Mouse (Mus musculus): Measurements from ENCODE around the gene Aipl1. TPM values are rescaled to one million over a fixed set of nuclear protein-coding genes. Genes with fewer than 3 reads are reported as not detected.

The Aipl1 gene
- polyA plus RNA-seq (2014; fragmentation: Nextera tagmentation; extraction: Ambion mirVana), result 0.11 and 0.42 TPM in 2 replicates

DNA sequence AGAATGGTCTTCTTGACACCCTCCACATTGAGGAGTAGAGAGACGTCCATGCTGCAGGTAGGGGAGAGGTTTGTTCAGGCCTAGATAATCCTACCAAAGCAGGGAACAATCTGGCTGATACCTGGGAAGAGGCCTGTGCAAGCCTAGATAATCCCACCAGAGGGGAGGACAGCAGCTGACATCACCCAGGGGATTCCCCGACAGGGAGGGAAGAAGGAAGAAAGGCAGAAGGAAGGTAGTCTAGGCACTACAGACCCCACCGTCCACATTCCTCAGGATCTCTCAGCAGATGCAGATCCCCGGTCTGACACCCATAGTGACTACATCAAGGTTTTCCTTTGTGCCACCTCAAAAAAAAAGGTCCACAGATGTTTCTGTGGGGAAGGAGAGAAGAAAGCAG, at the start of gene Aipl1:
TSS of gene Aipl1 (minus strand) at position 101 of the 400 bp plus-strand sequence.
- Histone ChIP-seq H3K4me2 (ENCODE audit: low read depth, low read length) (no peak within 1 kb of the TSS), H3K27me3 (replicated peaks; ENCODE audit: control insufficient read depth, insufficient read depth, low read length) (no peaks in the 10 kb centered on the region), H3K4me1 (ENCODE audit: control insufficient read depth, insufficient read depth, low read length) (no peaks in the 10 kb centered on the region), H3K9ac (ENCODE audit: low read depth, low read length) (no peak within 1 kb of the TSS), H3K36me3 (ENCODE audit: control insufficient read depth, insufficient read depth, low read length) (no peaks in the 10 kb centered on the region), H3K4me3 (ENCODE audit: low read depth, low read length) (no peak within 1 kb of the TSS), H3K9me3 (ENCODE audit: control insufficient read depth, low read length) (no peaks in the 10 kb centered on the region), H3K27ac (replicated peaks; ENCODE audit: low read depth, low read length) (no peak within 1 kb of the TSS)
- no peak for DNase-seq (ENCODE audit: low spot score)
- 51% methylated on average over 4 of the region's 4 CpGs for WGBS
- ATAC-seq (ENCODE audit: low read depth), result no peak; the same call in 1 of the 2 replicates

DNA sequence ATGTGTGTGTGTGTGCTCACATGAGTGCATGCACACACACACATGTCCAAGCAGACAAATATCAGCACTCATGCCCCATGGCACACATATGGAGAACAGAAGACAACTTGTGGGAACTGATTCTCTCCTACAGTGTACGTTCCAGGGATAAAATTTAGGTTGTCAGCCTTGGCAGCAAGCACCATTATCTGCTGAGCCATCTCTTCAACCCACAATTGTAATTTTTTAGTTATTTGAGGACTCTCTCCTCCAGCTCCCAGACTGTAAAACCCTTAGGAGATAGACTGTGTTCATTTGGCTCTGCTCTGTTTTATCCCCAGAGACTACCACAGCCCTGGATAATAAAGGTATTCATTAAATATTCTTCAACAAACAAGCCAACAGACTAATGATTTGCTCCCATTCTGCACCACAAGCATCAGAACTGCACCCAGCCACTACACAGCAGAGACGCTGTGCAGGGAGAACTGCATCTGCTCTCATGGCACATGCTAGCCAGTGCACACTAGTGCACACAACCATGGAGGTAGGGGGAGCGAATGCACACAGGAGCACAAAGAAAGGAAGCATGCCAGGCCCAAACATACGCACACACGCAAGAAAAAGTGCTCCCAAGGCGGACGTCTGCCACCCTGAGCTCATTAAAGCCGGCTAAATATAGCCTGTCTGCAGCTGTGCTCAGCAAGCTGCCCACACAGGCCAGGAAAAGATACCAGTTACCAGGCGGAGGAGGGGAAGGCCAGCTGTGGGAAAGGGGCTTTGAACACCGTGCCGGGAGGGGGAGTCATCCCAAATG, 49.1 kb upstream of the Aipl1 start:
- peaks cover 14% of the 10 kb centered on the region for H3K4me1 ChIP-seq (ENCODE audit: control insufficient read depth, insufficient read depth, low read length)
- H3K9ac ChIP-seq (ENCODE audit: low read depth, low read length), result peak overlapping the region; percentile 15; the same call in 1 of the 2 replicates
- H3K4me3 ChIP-seq (ENCODE audit: low read depth, low read length), result no peak overlapping the region
- WGBS, result 24% methylated on average over 11 of the region's 11 CpGs
- H3K4me2 ChIP-seq (ENCODE audit: low read depth, low read length), result no peak overlapping the region
- DNase-seq (ENCODE audit: low spot score) (peak; percentile 84), ATAC-seq (ENCODE audit: low read depth) (peak; percentile 91)
- H3K27me3 ChIP-seq (replicated peaks; ENCODE audit: control insufficient read depth, insufficient read depth, low read length), result no peaks in the 10 kb centered on the region
- H3K36me3 ChIP-seq (ENCODE audit: control insufficient read depth, insufficient read depth, low read length), result no peaks in the 10 kb centered on the region
- H3K9me3 ChIP-seq (ENCODE audit: control insufficient read depth, low read length), result no peaks in the 10 kb centered on the region
- peak overlapping the region; percentile 71 for H3K27ac ChIP-seq (replicated peaks; ENCODE audit: low read depth, low read length)

DNA sequence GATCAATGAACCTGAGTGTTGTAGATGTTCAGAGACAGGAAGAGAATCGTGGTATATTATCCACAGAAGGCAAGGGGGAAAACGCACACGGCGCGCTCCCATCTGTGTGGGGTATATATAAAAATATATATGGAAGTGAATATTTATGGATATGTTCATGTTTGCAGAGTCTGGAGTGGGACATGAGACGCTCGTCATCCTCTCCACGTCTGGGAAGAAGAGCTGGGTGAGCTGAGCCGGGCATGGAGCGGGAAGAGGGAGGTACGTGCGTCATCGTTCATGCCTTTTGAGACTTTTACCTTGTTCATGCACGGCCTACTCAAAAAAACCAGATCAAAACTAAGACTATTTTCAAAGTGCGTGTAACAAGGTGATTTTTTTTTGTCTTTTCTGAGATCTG, 47.0 kb upstream of the Aipl1 start:
- no peak for DNase-seq (ENCODE audit: low spot score)
- H3K4me3 ChIP-seq (ENCODE audit: low read depth, low read length), result no peak overlapping the region
- H3K27me3 ChIP-seq (replicated peaks; ENCODE audit: control insufficient read depth, insufficient read depth, low read length), result no peaks in the 10 kb centered on the region
- no peaks in the 10 kb centered on the region for H3K36me3 ChIP-seq (ENCODE audit: control insufficient read depth, insufficient read depth, low read length)
- H3K4me2 ChIP-seq (ENCODE audit: low read depth, low read length), result no peak overlapping the region
- H3K27ac ChIP-seq (replicated peaks; ENCODE audit: low read depth, low read length), result no peak overlapping the region
- no peak for ATAC-seq (ENCODE audit: low read depth)
- WGBS, result 97% methylated on average over 15 of the region's 15 CpGs
- peaks cover 14% of the 10 kb centered on the region for H3K4me1 ChIP-seq (ENCODE audit: control insufficient read depth, insufficient read depth, low read length)
- no peaks in the 10 kb centered on the region for H3K9me3 ChIP-seq (ENCODE audit: control insufficient read depth, low read length)
- H3K9ac ChIP-seq (ENCODE audit: low read depth, low read length), result no peak overlapping the region

DNA sequence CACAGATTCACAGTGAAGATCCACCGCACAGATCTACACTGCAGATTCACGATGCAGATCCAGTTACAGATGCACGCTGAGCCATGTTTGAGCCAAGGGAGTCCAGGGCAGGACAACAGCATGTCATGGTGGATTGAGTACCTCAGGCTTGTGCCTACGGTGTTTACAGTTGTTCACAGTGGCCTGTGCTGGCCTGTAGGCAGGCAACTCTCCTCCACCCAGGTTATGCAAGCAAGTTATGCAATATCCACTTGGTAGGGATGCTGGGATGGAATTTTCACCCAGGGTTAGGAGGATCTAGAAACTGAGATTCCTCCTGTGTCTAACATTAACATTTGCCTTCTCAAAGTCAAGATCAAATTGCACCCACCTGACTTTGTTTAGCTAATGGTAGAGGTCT, 45.3 kb upstream of the Aipl1 start:
- Histone ChIP-seq H3K4me1 (ENCODE audit: control insufficient read depth, insufficient read depth, low read length) (peaks cover 14% of the 10 kb centered on the region), H3K9ac (ENCODE audit: low read depth, low read length) (no peak overlapping the region), H3K4me2 (ENCODE audit: low read depth, low read length) (no peak overlapping the region), H3K4me3 (ENCODE audit: low read depth, low read length) (no peak overlapping the region), H3K36me3 (ENCODE audit: control insufficient read depth, insufficient read depth, low read length) (no peaks in the 10 kb centered on the region), H3K27me3 (replicated peaks; ENCODE audit: control insufficient read depth, insufficient read depth, low read length) (no peaks in the 10 kb centered on the region), H3K9me3 (ENCODE audit: control insufficient read depth, low read length) (no peaks in the 10 kb centered on the region), H3K27ac (replicated peaks; ENCODE audit: low read depth, low read length) (no peak overlapping the region)
- WGBS, result 83% methylated on average over 4 of the region's 4 CpGs
- ATAC-seq (ENCODE audit: low read depth) (no peak), DNase-seq (ENCODE audit: low spot score) (no peak)

DNA sequence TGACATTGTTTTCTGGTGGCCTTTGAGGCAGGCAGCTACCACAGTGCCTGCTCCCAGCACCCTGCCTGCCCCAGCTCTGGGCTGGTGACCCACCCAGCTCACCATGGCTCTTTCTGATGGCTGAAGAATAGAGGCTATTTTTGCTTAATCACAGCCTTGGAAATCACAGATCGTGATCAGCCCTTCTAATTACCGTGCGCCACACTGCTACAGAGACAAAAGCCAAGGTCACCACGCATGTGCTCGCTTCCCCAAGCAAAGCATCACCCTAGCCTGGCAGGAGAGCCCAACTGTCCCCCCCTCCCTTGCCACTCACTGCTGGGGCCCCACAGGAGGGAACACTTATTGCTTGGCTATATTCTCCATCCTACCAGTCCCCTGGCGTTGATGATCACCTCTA, 43.2 kb upstream of the Aipl1 start:
- DNase-seq (ENCODE audit: low spot score), result no peak
- Histone ChIP-seq H3K27me3 (replicated peaks; ENCODE audit: control insufficient read depth, insufficient read depth, low read length) (no peaks in the 10 kb centered on the region), H3K9ac (ENCODE audit: low read depth, low read length) (no peak overlapping the region), H3K9me3 (ENCODE audit: control insufficient read depth, low read length) (no peaks in the 10 kb centered on the region), H3K4me2 (ENCODE audit: low read depth, low read length) (no peak overlapping the region), H3K27ac (replicated peaks; ENCODE audit: low read depth, low read length) (no peak overlapping the region), H3K4me1 (ENCODE audit: control insufficient read depth, insufficient read depth, low read length) (no peaks in the 10 kb centered on the region), H3K4me3 (ENCODE audit: low read depth, low read length) (no peak overlapping the region), H3K36me3 (ENCODE audit: control insufficient read depth, insufficient read depth, low read length) (no peaks in the 10 kb centered on the region)
- no peak for ATAC-seq (ENCODE audit: low read depth)
- 81% methylated on average over 6 of the region's 6 CpGs for WGBS

DNA sequence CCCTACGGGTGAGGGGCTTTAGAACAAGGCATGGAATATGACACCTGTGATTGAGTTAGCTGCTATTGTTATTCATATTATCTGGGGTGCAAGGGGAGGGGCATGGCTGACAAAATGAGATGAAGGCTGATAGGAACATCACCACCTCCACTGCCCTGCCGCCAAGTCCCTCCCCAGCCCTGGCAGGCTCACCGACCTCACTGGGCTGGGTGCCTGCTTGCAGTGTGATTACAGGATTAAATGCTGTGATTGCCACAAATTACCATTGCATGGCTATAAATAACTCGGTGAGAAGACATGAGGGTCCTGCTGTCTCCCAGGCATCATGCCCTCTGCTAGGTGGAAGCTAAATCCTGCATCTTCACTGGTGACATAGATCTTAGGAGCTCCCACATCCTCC, 41.3 kb upstream of the Aipl1 start:
- Histone ChIP-seq H3K4me1 (ENCODE audit: control insufficient read depth, insufficient read depth, low read length) (no peaks in the 10 kb centered on the region), H3K4me2 (ENCODE audit: low read depth, low read length) (no peak overlapping the region), H3K27me3 (replicated peaks; ENCODE audit: control insufficient read depth, insufficient read depth, low read length) (no peaks in the 10 kb centered on the region), H3K36me3 (ENCODE audit: control insufficient read depth, insufficient read depth, low read length) (no peaks in the 10 kb centered on the region), H3K9ac (ENCODE audit: low read depth, low read length) (no peak overlapping the region), H3K4me3 (ENCODE audit: low read depth, low read length) (no peak overlapping the region), H3K9me3 (ENCODE audit: control insufficient read depth, low read length) (no peaks in the 10 kb centered on the region), H3K27ac (replicated peaks; ENCODE audit: low read depth, low read length) (no peak overlapping the region)
- WGBS, result 38% methylated on average over 4 of the region's 4 CpGs
- no peak for DNase-seq (ENCODE audit: low spot score)
- ATAC-seq (ENCODE audit: low read depth), result no peak

DNA sequence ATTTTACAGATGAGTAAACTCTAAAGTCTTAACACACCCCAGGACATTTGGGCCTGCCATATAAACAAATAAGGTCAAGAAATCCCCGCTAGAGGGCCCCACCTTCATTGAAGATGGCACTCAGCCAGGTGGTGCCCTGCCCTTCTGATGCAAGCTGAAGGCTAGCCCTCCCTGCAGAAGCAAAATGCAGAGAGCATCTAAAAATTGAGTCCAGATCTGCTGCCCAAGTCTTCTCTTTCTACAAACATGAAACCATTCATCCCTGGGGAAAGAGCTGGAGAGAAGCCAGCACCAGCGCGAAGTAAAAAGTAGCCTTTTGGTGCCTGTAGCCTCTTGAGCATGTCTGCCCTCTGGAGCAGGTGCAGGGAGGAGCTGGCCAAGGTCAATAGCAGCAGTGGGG, 40.7 kb upstream of the Aipl1 start:
- no peaks in the 10 kb centered on the region for H3K4me1 ChIP-seq (ENCODE audit: control insufficient read depth, insufficient read depth, low read length)
- no peaks in the 10 kb centered on the region for H3K27me3 ChIP-seq (replicated peaks; ENCODE audit: control insufficient read depth, insufficient read depth, low read length)
- H3K4me2 ChIP-seq (ENCODE audit: low read depth, low read length), result no peak overlapping the region
- no peak for ATAC-seq (ENCODE audit: low read depth)
- H3K4me3 ChIP-seq (ENCODE audit: low read depth, low read length), result no peak overlapping the region
- WGBS, result 36% methylated on average over 3 of the region's 3 CpGs
- no peak for DNase-seq (ENCODE audit: low spot score)
- no peak overlapping the region for H3K27ac ChIP-seq (replicated peaks; ENCODE audit: low read depth, low read length)
- H3K36me3 ChIP-seq (ENCODE audit: control insufficient read depth, insufficient read depth, low read length), result no peaks in the 10 kb centered on the region
- no peaks in the 10 kb centered on the region for H3K9me3 ChIP-seq (ENCODE audit: control insufficient read depth, low read length)
- no peak overlapping the region for H3K9ac ChIP-seq (ENCODE audit: low read depth, low read length)

DNA sequence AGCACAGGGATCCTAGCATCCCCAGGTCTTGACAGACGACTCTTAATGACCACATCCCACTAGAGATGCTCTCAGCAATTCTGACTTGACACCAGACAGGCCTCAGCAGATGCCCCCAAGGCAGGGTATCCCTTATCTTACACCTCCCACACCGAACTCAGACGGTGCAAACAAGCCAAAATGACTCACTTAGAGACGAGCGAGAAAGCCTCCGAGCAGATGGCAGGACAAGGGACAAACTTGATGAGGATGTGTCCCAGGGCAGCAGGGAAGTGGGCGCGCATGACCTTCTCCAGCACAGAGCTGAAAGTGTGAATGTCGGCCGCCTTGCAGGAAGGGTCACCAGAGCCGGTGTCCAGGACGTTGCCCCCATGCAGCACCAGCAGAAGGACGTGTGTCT, 36.9 kb upstream of the Aipl1 start:
- no peaks in the 10 kb centered on the region for H3K4me1 ChIP-seq (ENCODE audit: control insufficient read depth, insufficient read depth, low read length)
- no peak overlapping the region for H3K4me3 ChIP-seq (ENCODE audit: low read depth, low read length)
- H3K9me3 ChIP-seq (ENCODE audit: control insufficient read depth, low read length), result no peaks in the 10 kb centered on the region
- no peaks in the 10 kb centered on the region for H3K36me3 ChIP-seq (ENCODE audit: control insufficient read depth, insufficient read depth, low read length)
- no peaks in the 10 kb centered on the region for H3K27me3 ChIP-seq (replicated peaks; ENCODE audit: control insufficient read depth, insufficient read depth, low read length)
- no peak overlapping the region for H3K27ac ChIP-seq (replicated peaks; ENCODE audit: low read depth, low read length)
- ATAC-seq (ENCODE audit: low read depth), result no peak
- WGBS, result 83% methylated on average over 13 of the region's 13 CpGs
- no peak for DNase-seq (ENCODE audit: low spot score)
- H3K4me2 ChIP-seq (ENCODE audit: low read depth, low read length), result no peak overlapping the region
- no peak overlapping the region for H3K9ac ChIP-seq (ENCODE audit: low read depth, low read length)

DNA sequence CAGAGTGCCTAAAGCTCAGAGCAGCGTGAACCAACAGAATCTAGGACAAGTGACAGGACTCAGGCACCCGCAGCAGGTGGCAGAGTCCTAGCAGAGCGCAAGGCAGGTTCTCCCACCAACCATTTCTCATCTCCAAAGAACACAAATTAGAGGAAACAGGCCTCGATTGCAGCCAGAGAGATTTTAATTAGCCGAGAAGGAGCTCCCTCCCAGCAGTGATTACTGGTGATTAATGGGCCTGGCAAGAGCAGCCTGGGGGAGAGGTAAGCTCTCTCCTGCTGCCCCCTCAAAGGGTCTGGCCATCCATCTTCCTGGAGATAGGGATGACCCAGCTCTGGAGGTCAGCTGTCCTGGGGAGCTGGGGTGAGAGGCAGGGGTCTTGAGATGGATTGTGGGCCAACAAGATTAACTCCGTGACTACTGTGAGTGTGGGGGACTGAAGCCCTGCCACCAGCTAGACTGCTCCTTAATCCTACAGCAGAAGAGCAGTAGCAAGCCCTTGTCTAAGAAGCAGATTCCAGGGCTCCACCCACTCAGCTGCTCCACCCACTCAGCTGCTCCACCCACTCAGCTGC, 35.1 kb upstream of the Aipl1 start:
- Histone ChIP-seq H3K27me3 (replicated peaks; ENCODE audit: control insufficient read depth, insufficient read depth, low read length) (no peaks in the 10 kb centered on the region), H3K4me3 (ENCODE audit: low read depth, low read length) (no peak overlapping the region), H3K9me3 (ENCODE audit: control insufficient read depth, low read length) (no peaks in the 10 kb centered on the region), H3K27ac (replicated peaks; ENCODE audit: low read depth, low read length) (no peak overlapping the region), H3K4me2 (ENCODE audit: low read depth, low read length) (no peak overlapping the region), H3K9ac (ENCODE audit: low read depth, low read length) (no peak overlapping the region), H3K36me3 (ENCODE audit: control insufficient read depth, insufficient read depth, low read length) (no peaks in the 10 kb centered on the region), H3K4me1 (ENCODE audit: control insufficient read depth, insufficient read depth, low read length) (no peaks in the 10 kb centered on the region)
- WGBS, result 46% methylated on average over 6 of the region's 6 CpGs
- ATAC-seq (ENCODE audit: low read depth) (no peak), DNase-seq (ENCODE audit: low spot score) (no peak)
